In genomic region chr10:77206565-77207079, GRCm38 (mm10) we compare ENCODE assay signal across 8 mouse cellular contexts. TPM values are rescaled to one million over a fixed set of nuclear protein-coding genes. Genes with fewer than 3 reads are reported as not detected.
DNase-seq lines count a peak whose midpoint lies in the region; ATAC-seq and TF ChIP-seq lines count a peak whose summit lies in the region.

No protein-coding gene starts in this region.

- H3K36me3 ChIP-seq in hindbrain, embryonic 16.5 days (ENCODE audit: control insufficient read depth, insufficient read depth, low read length): no peaks in the 10 kb centered on the region

- DNase-seq in adrenal gland, adult (ENCODE audit: inconsistent age in 2 of 2, low spot score in 1 of 2): peak; percentile 73 to 87
- no peak for DNase-seq in adrenal gland, postnatal 4 days (ENCODE audit: low spot score in 2 of 2)
- DNase-seq in MN1 (ENCODE audit: low spot score): peak; percentile 93
- peak; percentile 69 to 84 for DNase-seq in frontal cortex, adult 2 months (ENCODE audit: extremely low spot score in 1 of 2, low spot score in 1 of 2)
- DNase-seq in left cerebral cortex, adult 18-20 months (ENCODE audit: low spot score in 2 of 2): peak; percentile 58 to 68
- DNase-seq in embryo, embryonic 10.5 days (ENCODE audit: low spot score): no peak

- no peak for ATAC-seq in hindbrain, embryonic 16.5 days

- TF ChIP-seq POLR2A in olfactory bulb, adult 2 months (IDR thresholded peaks at IDR 0.05; ENCODE audit: insufficient read depth, low read depth, low read length): no peak

- WGBS in hindbrain, embryonic 16.5 days: 30% methylated on average over 3 of the region's 3 CpGs
- WGBS in olfactory bulb, adult 2 months: 16% methylated on average over 3 of the region's 3 CpGs

- TF ChIP-seq CTCF in olfactory bulb, adult 2 months (IDR thresholded peaks at IDR 0.05; ENCODE audit: insufficient read depth, low read depth, low read length): no peak

- no peaks in the 10 kb centered on the region for H3K9me3 ChIP-seq in hindbrain, embryonic 16.5 days (ENCODE audit: control insufficient read depth, low read length)

- H3K4me2 ChIP-seq in hindbrain, embryonic 16.5 days (ENCODE audit: low read length): no peak overlapping the region

- peak overlapping the region; percentile 23; the same call in 1 of the 2 replicates for H3K27ac ChIP-seq in hindbrain, embryonic 16.5 days (ENCODE audit: low read depth, low read length)
- peak overlapping the region; percentile 87 for H3K27ac ChIP-seq in olfactory bulb, adult 2 months (ENCODE audit: insufficient read depth, low read depth, low read length)

- no peak overlapping the region for H3K9ac ChIP-seq in hindbrain, embryonic 16.5 days (ENCODE audit: low read depth, low read length)

- peaks cover 5% of the 10 kb centered on the region for H3K4me1 ChIP-seq in hindbrain, embryonic 16.5 days (ENCODE audit: control insufficient read depth, insufficient read depth, low read depth, low read length)
- H3K4me1 ChIP-seq in olfactory bulb, adult 2 months (ENCODE audit: control insufficient read depth, insufficient read depth, low read length): peaks cover 33% of the 10 kb centered on the region

- no peaks in the 10 kb centered on the region for H3K27me3 ChIP-seq in hindbrain, embryonic 16.5 days (replicated peaks; ENCODE audit: control insufficient read depth, insufficient read depth, low read length)

- H3K4me3 ChIP-seq in hindbrain, embryonic 16.5 days (ENCODE audit: low read length): no peak overlapping the region
- H3K4me3 ChIP-seq in olfactory bulb, adult 2 months (ENCODE audit: insufficient read depth, low read depth, low read length): no peak overlapping the region

RNA-seq across cellular contexts. Expression of gene Col18a1, which starts 40.3 kb away (rescaled TPM):
- total RNA-seq in adrenal gland, postnatal 4 days (2021): 10 to 100 TPM; 96.8 to 99.4 TPM
- polyA plus RNA-seq in frontal cortex, adult 2 months (2012; rRNA removed): 3.4 and 3.8 TPM in 2 replicates
- 26.4 and 41.9 TPM in 2 replicates for polyA plus RNA-seq in hindbrain, embryonic 16.5 days (2015; fragmentation: Nextera tagmentation; extraction: Ambion mirVana)
- 1 to 10 TPM; 4.4 to 4.5 TPM for total RNA-seq in left cerebral cortex, adult 18-20 months (2021)
- not detected in 2 replicates for polyA plus RNA-seq in olfactory bulb, adult 2 months (2012; ENCODE audit: insufficient read depth, insufficient read length, low replicate concordance, missing spikeins)

RNA-seq across cellular contexts. Expression of gene Pofut2, which starts 52.4 kb away (rescaled TPM):
- total RNA-seq in adrenal gland, postnatal 4 days (2021): 10 to 100 TPM; 75.4 to 78.5 TPM
- polyA plus RNA-seq in frontal cortex, adult 2 months (2012; rRNA removed): 30.3 and 32.8 TPM in 2 replicates
- polyA plus RNA-seq in hindbrain, embryonic 16.5 days (2015; fragmentation: Nextera tagmentation; extraction: Ambion mirVana): 58.8 and 65.7 TPM in 2 replicates
- total RNA-seq in left cerebral cortex, adult 18-20 months (2021): 10 to 100 TPM; 33.4 to 37.9 TPM
- not detected in 2 replicates for polyA plus RNA-seq in olfactory bulb, adult 2 months (2012; ENCODE audit: insufficient read depth, insufficient read length, low replicate concordance, missing spikeins)

Comparison
In these comparisons a context has a peak if more than half of its experiments do, and no peak if none do; other contexts are left out.
1. DNase-seq: peak in adrenal gland, adult (2 of 2), MN1 (single experiment), frontal cortex, adult 2 months (2 of 2) and left cerebral cortex, adult 18-20 months (2 of 2); none in adrenal gland, postnatal 4 days (0 of 2) and embryo, embryonic 10.5 days (single experiment).
2. RNA of gene Pofut2, which starts 52.4 kb away (polyA plus RNA-seq): 58.8 to 65.7 TPM in hindbrain, embryonic 16.5 days and 30.3 to 32.8 TPM in frontal cortex, adult 2 months; not detected in olfactory bulb, adult 2 months; every median in the first group is over 10 times any median in the second.